Mouse (Mus musculus) erythroblast, embryonic 14.5 days (primary cell): ENCODE results near the gene Hc.

Experiments
- GATA1 ChIP-seq: IDR thresholded peaks from 2 replicates; pipeline ENCODE4 v1.6.1; 2012; ENCODE audit warnings: low read length, inconsistent platforms, mixed read lengths
- TAL1 ChIP-seq: IDR thresholded peaks from 3 replicates; pipeline ENCODE4 v1.6.1; 2012; ENCODE audit warnings: low read length, inconsistent platforms, mixed read lengths

GRCm38 (mm10) chr2:35087418-35087817, 26.2 kb upstream of the Hc start:
- TF ChIP-seq TAL1 (no peak), GATA1 (no peak)
